Mouse (Mus musculus) small intestine, adult 2 months (tissue): ENCODE data around the gene Ptdss2. TPM values are rescaled to one million over a fixed set of nuclear protein-coding genes. Genes with fewer than 3 reads are reported as not detected.

Experiments used
- H3K27ac ChIP-seq: fragments of 200-500 bp; 2 replicates; pipeline ENCODE4 v1.5.1; 2012; ENCODE audit warnings: low read depth, low read length, control low read depth, inconsistent platforms; ENCODE audit not compliant: insufficient read depth
- H3K27me3 ChIP-seq: fragments of 200-500 bp; 2 replicates; pipeline ENCODE4 v1.6.1; 2012; ENCODE audit warnings: mild to moderate bottlenecking, moderate library complexity, low read length, inconsistent platforms; ENCODE audit not compliant: control insufficient read depth, insufficient read depth
- H3K36me3 ChIP-seq: fragments of 200-500 bp; 2 replicates; pipeline ENCODE4 v1.6.1; 2012; ENCODE audit warnings: mild to moderate bottlenecking, low read length, control low read depth, inconsistent platforms; ENCODE audit not compliant: control insufficient read depth, insufficient read depth
- H3K4me1 ChIP-seq: fragments of 200-500 bp; 2 replicates; pipeline ENCODE4 v1.6.1; 2012; ENCODE audit warnings: low read length, inconsistent platforms, mixed read lengths; ENCODE audit not compliant: control insufficient read depth, insufficient read depth, insufficient read length
- H3K4me3 ChIP-seq: fragments of 200-500 bp; 2 replicates; pipeline ENCODE4 v1.5.1; 2012; ENCODE audit warnings: low read depth, mild to moderate bottlenecking, control low read depth, inconsistent platforms, low read length, moderate library complexity
- CTCF ChIP-seq: fragments of 200-500 bp; IDR thresholded peaks from 2 replicates; pipeline ENCODE4 v1.5.1; 2012; ENCODE audit warnings: low read depth, mild to moderate bottlenecking, control low read depth, inconsistent platforms, low read length, moderate library complexity, mixed read lengths; ENCODE audit not compliant: insufficient replicate concordance, insufficient read length; ENCODE audit errors: extremely low read depth
- POLR2A ChIP-seq: fragments of 200-500 bp; IDR thresholded peaks from 2 replicates; pipeline ENCODE4 v1.6.1; 2012; ENCODE audit warnings: low read depth, mild to moderate bottlenecking, control low read depth, inconsistent platforms, low read length, moderate library complexity
- WGBS: fragments of 180-500 bp; shearing (Covaris S2); methylation state at CpG from one replicate; pipeline ENCODE4 v1.1.7; 2018; 5-methylcytosine and 5-hydroxymethylcytosine counted together
- polyA plus RNA-seq: library from polyadenylated mRNA; depleted of rRNA; stranded (reverse); fragments of >200 nt; gene quantifications from 2 replicates; pipeline ENCODE4 v1.2.3, GENCODE M21; 2012

Ptdss2 gene
- polyA plus RNA-seq, 1 experiment = 26.3 TPM

DNA sequence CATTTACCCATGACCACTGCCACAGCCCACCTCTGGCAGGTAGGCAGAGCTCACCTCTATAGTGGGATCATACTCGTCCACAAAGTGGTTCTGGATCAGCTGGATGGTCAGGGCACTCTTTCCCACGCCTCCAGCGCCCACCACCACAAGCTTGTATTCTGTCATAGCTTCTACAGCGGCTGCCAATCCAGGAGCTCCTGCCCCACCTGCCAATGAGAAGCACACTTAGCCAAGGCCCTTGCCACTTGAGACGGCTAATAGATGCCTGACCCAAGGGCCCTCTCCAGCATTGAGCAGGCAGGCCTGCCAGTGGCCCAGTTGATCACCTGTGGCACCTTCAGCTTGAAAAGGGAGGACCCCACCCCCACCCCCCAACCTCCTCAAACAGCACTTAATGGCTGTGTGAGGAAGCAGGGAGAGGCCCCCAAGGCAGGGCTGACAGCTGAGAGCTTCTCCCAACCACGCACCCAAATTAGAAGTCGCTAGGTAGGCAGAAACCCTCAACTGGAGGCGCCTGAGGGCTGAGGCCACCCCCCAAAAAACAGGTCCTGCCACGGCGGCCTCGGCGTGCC is 70.7 kb downstream of the Ptdss2 start:
- no peaks in the 10 kb centered on the region for H3K27me3 ChIP-seq
- 0 out of 2 replicates have a peak overlapping the region, but pooled peaks have one; percentile 66 for H3K27ac ChIP-seq
- 18% methylated on average over 12 of the region's 12 CpGs for WGBS
- H3K4me3 ChIP-seq = peak overlapping the region; percentile 96
- TF ChIP-seq CTCF (no peak), POLR2A (no peak)
- peaks cover 13% of the 10 kb centered on the region for H3K4me1 ChIP-seq
- H3K36me3 ChIP-seq = peaks cover 28% of the 10 kb centered on the region

DNA sequence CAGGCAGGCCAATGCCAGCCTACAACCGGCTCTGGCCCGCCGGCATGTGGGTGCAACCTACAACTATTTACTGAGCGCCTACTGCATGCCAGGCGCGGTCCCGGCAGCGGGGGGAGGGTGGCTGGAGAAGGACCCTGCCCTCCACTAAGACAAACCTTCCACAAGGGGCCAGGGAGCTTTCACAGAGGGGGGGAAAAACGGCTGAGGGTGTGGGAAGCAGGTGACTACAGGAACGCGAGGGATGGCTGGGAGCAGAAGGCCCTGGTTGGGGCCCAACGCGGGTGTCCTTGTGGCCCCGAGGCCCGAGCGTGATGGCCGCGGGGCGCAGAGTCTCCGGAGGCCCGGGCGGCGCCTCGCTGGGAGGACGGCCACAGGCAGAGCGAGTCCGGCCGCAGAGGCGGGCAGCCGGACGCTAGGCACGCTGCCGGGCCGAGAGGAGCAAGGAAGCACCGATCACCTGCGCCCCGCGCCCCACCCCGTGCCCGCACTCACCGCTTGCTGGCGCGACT is 71.2 kb downstream of the Ptdss2 start:
- peak overlapping the region; percentile 66 for H3K27ac ChIP-seq
- H3K4me1 ChIP-seq = peaks cover 17% of the 10 kb centered on the region
- H3K36me3 ChIP-seq = peaks cover 28% of the 10 kb centered on the region
- H3K4me3 ChIP-seq = peak overlapping the region; percentile 96
- H3K27me3 ChIP-seq = no peaks in the 10 kb centered on the region
- WGBS = under 1% methylated on average over 43 of the region's 43 CpGs
- TF ChIP-seq POLR2A (no peak), CTCF (no peak)

DNA sequence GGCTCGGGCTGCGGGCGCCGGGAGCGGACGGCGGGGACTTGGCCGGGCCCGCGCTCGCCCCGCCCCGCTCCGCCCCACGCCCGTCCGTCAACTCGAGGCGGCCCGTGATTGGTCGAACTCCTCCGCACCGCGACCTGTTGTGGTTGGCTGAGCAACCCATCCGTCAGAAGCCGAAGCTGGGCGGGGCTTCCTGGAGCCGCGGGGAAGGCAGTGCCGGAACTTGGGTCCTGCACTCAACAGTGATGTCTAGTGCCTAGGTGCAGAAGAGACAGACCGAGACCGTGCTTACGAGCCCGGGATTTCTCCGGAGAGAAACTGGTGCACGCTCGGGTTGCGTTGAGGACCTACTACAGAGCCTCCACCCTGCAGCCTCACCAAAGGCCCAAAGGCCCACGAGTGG is 71.8 kb downstream of the Ptdss2 start, which contains the start of the genes Hras and Lrrc56:
Gene Hras, minus strand, starts transcription at position 58 of the 400 bp plus-strand sequence.
Gene Lrrc56, plus strand, starts transcription at position 210 of the 400 bp plus-strand sequence.
- no peak for TF ChIP-seq CTCF
- peak; percentile 87 for TF ChIP-seq POLR2A
- Histone ChIP-seq H3K4me3 (peak within 1 kb of the TSS; percentile 96), H3K36me3 (peaks cover 28% of the 10 kb centered on the region), H3K4me1 (peaks cover 17% of the 10 kb centered on the region), H3K27me3 (no peaks in the 10 kb centered on the region), H3K27ac (peak within 1 kb of the TSS; percentile 83)
- WGBS = under 1% methylated on average over 34 of the region's 39 CpGs

DNA sequence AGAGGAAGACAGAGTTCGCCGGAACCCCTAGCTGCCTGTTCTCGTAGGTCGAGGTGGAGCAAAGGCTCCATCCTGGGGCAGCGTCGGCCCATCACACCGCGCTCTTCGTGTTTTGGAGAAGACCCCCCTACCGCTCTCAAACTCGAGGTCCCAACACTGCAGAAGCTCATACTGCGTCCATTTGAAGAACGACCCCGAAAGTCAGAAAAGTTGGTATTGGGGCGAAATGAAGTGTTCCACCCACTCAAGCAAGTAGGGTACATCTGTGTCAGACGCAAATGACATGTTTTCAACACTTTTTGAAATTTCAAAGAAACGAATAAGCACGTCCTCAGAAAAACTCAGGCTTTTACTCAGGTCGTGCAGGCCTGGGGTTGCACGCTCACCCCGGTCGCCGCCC is 72.2 kb downstream of the Ptdss2 start:
- H3K36me3 ChIP-seq = peaks cover 27% of the 10 kb centered on the region
- TF ChIP-seq POLR2A = no peak
- TF ChIP-seq CTCF = no peak
- H3K27ac ChIP-seq = peak overlapping the region; percentile 83
- peak overlapping the region; percentile 81 for H3K4me3 ChIP-seq
- WGBS = under 1% methylated on average over 23 of the region's 23 CpGs
- H3K27me3 ChIP-seq = no peaks in the 10 kb centered on the region
- H3K4me1 ChIP-seq = peaks cover 17% of the 10 kb centered on the region

DNA sequence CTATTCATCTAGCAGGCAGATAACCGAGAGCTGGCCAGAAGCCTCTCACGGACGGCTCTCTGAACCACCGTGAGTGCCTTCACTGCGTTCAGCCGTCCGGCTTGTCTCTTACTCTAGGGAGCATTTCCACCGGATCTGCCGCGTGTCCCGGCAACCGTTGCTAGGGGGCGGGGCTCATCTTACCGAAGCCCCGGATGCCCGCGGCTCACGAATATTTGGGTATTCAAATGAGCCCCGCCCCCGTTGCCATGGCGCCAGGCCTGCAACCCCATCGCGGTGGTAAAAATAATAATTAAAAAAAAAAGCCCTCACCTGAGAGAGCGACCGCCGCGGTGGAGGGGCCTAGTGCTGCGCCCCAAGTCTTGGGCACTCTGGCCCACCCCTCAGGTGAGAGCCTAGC is 72.6 kb downstream of the Ptdss2 start:
- peak overlapping the region; percentile 83; the same call in 1 of the 2 replicates for H3K27ac ChIP-seq
- H3K27me3 ChIP-seq = no peaks in the 10 kb centered on the region
- 2% methylated on average over 28 of the region's 28 CpGs for WGBS
- peak overlapping the region; percentile 81 for H3K4me3 ChIP-seq
- TF ChIP-seq CTCF (no peak), POLR2A (peak; percentile 44; the same call in 1 of the 2 replicates)
- H3K36me3 ChIP-seq = peaks cover 23% of the 10 kb centered on the region
- peaks cover 17% of the 10 kb centered on the region for H3K4me1 ChIP-seq

DNA sequence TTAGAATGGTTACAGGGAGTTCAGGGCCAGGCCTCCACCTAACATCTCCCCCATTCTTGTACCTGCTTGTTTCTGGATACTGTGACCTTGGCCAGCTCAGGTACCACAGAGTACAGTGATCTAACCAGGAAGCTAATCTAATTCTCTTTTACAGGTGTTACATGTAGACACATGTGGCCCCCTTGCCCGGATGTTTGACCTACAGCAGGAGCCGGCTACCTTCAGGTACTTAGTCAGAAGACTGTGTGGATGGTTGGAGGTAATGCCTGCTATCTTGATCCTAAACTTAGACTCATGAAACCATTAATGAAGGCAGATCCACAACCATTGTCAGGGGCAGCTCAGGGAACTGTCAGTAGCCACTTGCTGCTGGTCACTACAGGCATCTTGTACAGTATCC is 73.6 kb downstream of the Ptdss2 start:
- no peak for TF ChIP-seq CTCF
- TF ChIP-seq POLR2A = no peak
- H3K4me1 ChIP-seq = peaks cover 17% of the 10 kb centered on the region
- H3K4me3 ChIP-seq = no peak overlapping the region
- 72% methylated on average over 2 of the region's 2 CpGs for WGBS
- H3K36me3 ChIP-seq = peaks cover 15% of the 10 kb centered on the region
- H3K27me3 ChIP-seq = no peaks in the 10 kb centered on the region
- no peak overlapping the region for H3K27ac ChIP-seq

DNA sequence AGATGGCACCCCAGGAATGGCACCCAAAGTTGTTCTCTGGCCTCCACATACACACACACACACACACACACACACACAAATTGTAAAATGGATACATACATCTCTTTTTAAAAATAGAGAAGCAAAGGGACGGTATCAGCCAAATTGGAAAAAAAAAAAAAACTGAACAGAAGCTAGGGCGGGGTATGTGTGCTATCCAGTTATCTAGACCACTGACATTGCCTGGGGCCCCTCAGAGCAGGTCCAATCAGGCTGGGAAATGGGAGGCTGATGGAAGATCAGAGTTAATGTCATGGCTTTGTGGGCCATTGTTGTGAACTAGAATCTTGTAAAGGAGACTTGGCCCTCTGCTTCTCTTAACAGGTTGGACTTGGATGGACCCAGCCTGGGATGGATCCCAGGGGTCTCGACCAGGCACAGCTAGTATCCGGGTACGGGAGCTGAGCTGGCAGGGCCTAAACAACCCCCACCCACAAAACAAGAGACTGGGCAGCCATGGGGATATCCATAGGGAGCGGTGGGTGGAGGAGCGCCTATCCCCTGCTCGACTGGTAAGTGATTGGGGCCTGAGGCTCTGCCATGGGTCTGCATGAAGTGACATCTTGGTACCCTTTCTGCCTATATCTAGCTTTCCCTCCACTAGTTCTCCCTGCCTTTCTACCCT is 74.6 kb downstream of the Ptdss2 start:
- H3K4me3 ChIP-seq = no peak overlapping the region
- no peak overlapping the region for H3K27ac ChIP-seq
- WGBS = 98% methylated on average over 8 of the region's 8 CpGs
- H3K4me1 ChIP-seq = peaks cover 17% of the 10 kb centered on the region
- no peaks in the 10 kb centered on the region for H3K27me3 ChIP-seq
- no peak for TF ChIP-seq CTCF
- no peak for TF ChIP-seq POLR2A
- H3K36me3 ChIP-seq = peaks cover 5% of the 10 kb centered on the region
